Mouse (Mus musculus) olfactory bulb, adult 2 months (tissue): ENCODE measurements around the gene Hivep3. TPM values are rescaled to one million over a fixed set of nuclear protein-coding genes. Genes with fewer than 3 reads are reported as not detected.
A peak's percentile ranks its signal among the peaks of the same experiment; 100 is the strongest.

Source experiments
- H3K27ac ChIP-seq: fragments of 200-500 bp; 2 replicates; pipeline ENCODE4 v1.5.1; 2012; ENCODE audit warnings: low read depth, low read length; ENCODE audit not compliant: insufficient read depth
- H3K4me1 ChIP-seq: fragments of 200-500 bp; 2 replicates; pipeline ENCODE4 v1.6.1; 2012; ENCODE audit warnings: low read length; ENCODE audit not compliant: control insufficient read depth, insufficient read depth
- H3K4me3 ChIP-seq: fragments of 200-500 bp; 2 replicates; pipeline ENCODE4 v1.5.1; 2012; ENCODE audit warnings: mild to moderate bottlenecking, low read depth, low read length, moderate library complexity; ENCODE audit not compliant: insufficient read depth
- CTCF ChIP-seq: fragments of 200-500 bp; IDR thresholded peaks from 2 replicates; pipeline ENCODE4 v1.5.1; 2012; ENCODE audit warnings: low read depth, mild to moderate bottlenecking, low read length, moderate library complexity; ENCODE audit not compliant: insufficient read depth
- POLR2A ChIP-seq: fragments of 200-500 bp; IDR thresholded peaks from 2 replicates; pipeline ENCODE4 v1.6.1; 2012; ENCODE audit warnings: mild to moderate bottlenecking, low read depth, low read length, moderate library complexity; ENCODE audit not compliant: insufficient read depth
- WGBS: fragments of 180-500 bp; shearing (Covaris S2); methylation state at CpG from one replicate; pipeline ENCODE4 v1.1.7; 2018; 5-methylcytosine and 5-hydroxymethylcytosine counted together
- polyA plus RNA-seq: library from polyadenylated mRNA; stranded (reverse); fragments of >200 nt; gene quantifications from 2 replicates; pipeline ENCODE4 v1.2.4, GENCODE M21; 2012; ENCODE audit warnings: low replicate concordance; ENCODE audit not compliant: missing spikeins, insufficient read depth, insufficient read length

Gene Hivep3
- polyA plus RNA-seq, 1 experiment = 55.7 TPM

DNA sequence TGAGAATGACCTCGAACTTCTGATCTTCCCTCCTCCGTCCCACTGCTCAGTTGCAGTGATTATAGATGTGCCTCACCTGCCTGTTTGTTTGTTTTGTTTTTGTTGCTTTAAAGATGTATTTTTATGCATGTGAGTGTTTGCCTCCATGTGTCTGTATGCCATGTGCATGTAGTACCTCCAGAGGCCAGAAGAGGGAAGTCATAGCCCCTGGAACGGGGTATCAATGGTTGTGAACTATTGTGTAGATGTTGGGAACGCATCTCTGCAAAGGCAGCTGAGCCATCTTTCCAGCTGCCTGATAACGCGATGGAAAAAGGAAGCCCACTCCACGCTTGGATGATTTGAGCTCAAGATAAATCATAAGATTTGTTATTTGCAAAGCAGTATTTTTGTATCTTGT lies 183.9 kb downstream of the Hivep3 start:
- WGBS = 85% methylated on average over 7 of the region's 7 CpGs
- Histone ChIP-seq H3K4me3 (no peak overlapping the region), H3K4me1 (peaks cover 26% of the 10 kb centered on the region), H3K27ac (no peak overlapping the region)
- TF ChIP-seq POLR2A (no peak), CTCF (no peak)

DNA sequence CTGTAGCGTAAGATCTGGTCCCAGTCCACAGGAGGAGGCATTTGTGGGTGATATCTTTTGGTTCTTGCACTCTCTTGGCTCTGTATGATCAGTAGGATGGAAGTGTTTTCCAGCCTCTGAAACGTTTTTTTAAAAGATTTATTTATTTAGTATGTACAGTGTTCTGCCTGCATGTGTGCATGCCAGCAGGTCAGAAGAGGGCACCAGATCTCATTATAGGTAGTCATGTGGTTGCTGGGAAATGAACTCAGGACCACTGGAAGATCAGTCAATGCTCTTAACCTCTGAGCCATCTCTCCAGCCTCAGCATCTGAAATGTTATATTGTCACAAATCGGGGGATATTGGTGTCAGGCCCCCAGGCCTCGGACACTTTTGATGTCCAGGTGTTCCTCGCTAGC lies 185.8 kb downstream of the Hivep3 start:
- 79% methylated on average over 5 of the region's 5 CpGs for WGBS
- Histone ChIP-seq H3K27ac (no peak overlapping the region), H3K4me1 (peaks cover 24% of the 10 kb centered on the region), H3K4me3 (no peak overlapping the region)
- TF ChIP-seq CTCF (no peak), POLR2A (no peak)

DNA sequence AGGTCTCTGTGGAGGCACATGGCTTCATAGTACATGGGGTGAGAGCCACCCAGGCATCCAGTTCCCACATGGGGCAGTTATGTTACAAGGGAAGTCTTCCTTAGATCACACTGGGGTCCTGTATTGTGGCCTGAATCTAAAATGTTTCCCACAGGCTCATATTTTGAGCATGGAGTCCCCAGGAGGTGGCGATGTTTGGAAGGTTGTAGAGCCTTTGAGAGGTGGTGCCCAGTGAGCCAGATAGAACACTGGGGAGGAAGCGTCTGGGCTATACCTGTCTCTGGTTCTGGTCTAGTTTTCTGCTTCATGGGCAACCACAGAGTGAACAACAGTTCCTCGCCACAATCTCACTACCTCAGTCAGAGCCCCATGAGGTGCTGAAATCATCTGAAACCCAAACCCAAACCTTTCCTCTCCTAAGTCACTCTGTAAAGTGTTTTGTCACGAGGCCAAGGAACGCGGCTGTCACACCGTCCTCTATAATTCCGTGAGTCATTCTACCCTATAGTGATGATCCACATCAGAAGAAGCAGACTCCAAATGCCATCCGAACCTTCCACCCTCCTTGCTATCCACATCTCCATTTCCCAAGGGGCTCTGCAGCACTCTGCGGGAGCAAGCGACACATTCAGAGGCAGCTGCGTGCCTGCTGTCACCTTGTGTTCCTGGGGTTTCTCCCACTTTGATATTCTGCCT lies 187.6 kb downstream of the Hivep3 start:
- WGBS = 66% methylated on average over 12 of the region's 12 CpGs
- peaks cover 17% of the 10 kb centered on the region for H3K4me1 ChIP-seq
- no peak overlapping the region for H3K4me3 ChIP-seq
- no peak for TF ChIP-seq CTCF
- TF ChIP-seq POLR2A = no peak
- 0 out of 2 replicates have a peak overlapping the region, but pooled peaks have one; percentile 8 for H3K27ac ChIP-seq

DNA sequence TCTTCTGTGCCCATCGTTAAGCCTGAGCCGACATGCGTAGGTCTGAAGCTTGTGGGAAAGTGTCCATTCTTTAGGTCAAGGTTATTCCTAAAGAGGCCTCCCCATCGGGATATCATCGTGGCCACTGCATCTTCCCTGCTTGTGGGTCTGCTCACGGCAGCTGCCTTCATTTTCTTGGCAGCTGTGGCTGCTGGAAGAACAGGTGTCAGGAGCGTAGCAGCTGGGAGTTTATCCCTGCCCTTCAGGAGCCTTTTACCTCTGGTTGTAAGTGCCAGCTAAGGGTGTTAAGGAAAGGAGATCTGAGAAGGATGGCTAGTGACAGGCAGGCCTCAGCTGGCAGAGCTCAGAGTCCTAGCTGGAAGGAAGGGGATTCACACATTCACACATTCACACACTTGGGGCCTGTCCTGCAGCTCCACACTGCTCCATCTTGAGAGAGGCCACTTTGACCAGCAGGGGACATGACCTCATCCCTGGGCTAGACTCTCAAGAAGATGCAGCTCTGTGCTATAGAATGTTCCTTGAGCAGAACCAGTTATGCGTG lies 188.2 kb downstream of the Hivep3 start:
- H3K4me1 ChIP-seq = peaks cover 17% of the 10 kb centered on the region
- 77% methylated on average over 8 of the region's 8 CpGs for whole genome bisulfite sequencing
- no peak overlapping the region for H3K4me3 ChIP-seq
- H3K27ac ChIP-seq = 0 out of 2 replicates have a peak overlapping the region, but pooled peaks have one; percentile 8
- TF ChIP-seq POLR2A = no peak
- TF ChIP-seq CTCF = no peak

DNA sequence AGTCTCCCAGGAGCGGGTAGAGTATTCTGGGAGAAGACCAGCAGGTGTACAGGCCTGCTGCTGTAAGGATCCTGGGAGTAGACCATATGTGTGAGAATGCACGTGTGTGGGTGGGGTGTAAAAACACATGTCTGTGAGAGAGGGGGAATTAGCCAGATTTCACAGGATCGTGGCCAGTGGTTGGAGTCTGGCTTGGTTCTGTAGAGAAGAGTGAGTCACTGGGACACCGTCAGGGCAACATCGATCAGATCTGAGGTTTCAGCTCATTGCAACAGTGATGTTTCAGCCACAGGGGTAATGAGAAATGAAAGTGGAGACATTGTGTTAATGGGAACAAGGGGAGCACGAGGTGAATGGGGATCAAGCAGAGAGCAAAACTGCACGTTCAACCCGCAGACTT lies 189.4 kb downstream of the Hivep3 start:
- peaks cover 17% of the 10 kb centered on the region for H3K4me1 ChIP-seq
- TF ChIP-seq POLR2A (no peak), CTCF (no peak)
- WGBS = 90% methylated on average over 8 of the region's 8 CpGs
- H3K27ac ChIP-seq = no peak overlapping the region
- H3K4me3 ChIP-seq = no peak overlapping the region

DNA sequence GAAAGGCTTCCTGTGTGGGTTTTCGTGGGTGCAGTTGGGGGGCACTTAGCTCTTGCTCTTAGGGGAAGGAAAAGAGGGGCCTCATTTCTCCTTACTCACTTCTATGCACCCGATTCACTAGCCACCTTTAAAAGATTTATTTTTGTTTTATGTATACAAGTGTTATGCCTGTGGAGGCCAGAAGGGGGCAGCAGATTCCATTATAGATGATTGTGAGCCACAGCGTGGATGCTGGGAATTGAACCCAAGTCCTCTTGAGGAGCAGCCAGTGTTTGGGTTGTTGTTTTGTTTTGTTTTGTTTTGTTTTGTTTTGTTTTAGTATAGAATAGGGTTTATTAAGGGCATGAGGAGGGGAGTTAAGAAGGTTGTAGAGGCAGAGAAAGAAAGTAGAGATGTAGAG lies 189.8 kb downstream of the Hivep3 start:
- TF ChIP-seq POLR2A = no peak
- TF ChIP-seq CTCF = no peak
- no peak overlapping the region for H3K4me3 ChIP-seq
- no peak overlapping the region for H3K27ac ChIP-seq
- 94% methylated on average over 3 of the region's 3 CpGs for WGBS
- peaks cover 17% of the 10 kb centered on the region for H3K4me1 ChIP-seq

DNA sequence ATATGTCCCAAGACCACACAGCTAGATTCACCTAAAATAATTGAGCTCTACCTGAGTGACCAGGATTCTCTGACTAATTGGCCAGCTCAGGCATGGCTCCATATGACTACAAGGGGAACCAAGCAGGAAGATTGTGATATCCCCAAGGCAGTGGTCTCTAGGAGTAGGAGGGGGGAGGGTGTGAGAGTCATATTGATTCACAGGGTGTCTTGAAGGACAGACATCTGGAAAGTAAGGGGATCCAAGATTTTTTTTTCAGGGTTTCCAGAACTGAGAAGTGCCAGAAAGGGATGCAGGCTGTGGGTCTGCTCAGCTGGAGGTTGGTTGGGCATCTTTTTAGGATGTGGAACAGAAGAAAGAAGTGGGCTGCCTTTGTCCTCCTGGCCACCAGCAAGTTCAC lies 191.5 kb downstream of the Hivep3 start:
- Histone ChIP-seq H3K4me1 (peaks cover 17% of the 10 kb centered on the region), H3K27ac (no peak overlapping the region), H3K4me3 (no peak overlapping the region)
- no peak for TF ChIP-seq POLR2A
- TF ChIP-seq CTCF = no peak

DNA sequence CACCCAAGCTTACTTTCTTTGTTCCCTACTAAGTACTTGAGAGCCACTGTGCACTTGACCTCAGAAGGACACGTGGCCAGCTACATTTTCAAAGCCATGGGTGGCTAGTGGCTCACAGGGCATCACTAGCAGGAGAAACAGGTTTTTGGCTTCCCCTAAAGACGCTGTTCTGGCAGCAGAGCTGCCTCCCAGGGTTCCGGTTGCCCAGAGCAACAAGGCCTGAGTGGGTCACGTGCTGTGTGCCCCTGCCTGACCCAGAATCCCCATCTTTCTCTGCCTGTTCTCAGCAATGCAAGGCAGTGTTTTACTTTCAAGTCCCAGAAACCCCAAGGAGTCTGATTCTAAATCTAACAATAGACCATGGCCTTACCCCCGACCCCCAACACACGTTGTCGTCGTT lies 198.3 kb downstream of the Hivep3 start:
- Histone ChIP-seq H3K4me1 (peaks cover 33% of the 10 kb centered on the region), H3K27ac (peak overlapping the region; percentile 92)
- WGBS = 9% methylated on average over 8 of the region's 8 CpGs

DNA sequence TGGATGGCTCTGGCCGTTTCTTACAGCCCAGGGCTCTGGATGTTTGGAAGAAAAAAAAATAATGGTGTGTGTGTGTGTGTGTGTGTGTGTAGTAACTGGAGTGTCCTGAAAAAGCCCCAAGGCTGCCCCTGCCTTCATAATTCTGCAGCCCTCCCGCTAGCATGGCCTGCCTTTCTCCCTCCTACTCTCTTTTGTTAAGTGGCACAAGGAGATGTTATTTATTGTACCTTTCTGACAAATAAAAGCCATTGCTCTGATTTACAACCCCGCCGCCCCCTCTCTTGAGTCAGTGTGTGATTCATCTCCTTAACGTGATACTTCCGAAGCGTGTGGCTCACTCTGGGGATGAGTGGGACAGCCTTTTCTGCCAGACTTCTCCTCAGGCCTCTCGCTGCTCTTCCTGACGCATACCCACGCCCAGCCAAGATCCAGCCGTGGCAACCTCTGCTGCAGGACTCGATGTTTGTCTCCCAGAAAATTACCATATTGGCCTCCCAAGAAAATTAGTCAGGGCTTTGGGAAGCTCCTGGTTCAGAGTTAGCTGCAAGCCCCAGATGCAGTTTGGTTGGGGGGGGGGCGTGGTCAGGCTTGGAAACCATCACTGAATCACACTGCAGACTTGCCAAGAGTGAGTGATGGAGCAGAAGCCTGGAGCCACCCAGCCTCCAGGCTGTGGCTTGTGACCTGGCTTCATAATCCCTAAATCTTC lies 199.1 kb downstream of the Hivep3 start:
- Histone ChIP-seq H3K27ac (peak overlapping the region; percentile 92), H3K4me3 (no peak overlapping the region), H3K4me1 (peaks cover 41% of the 10 kb centered on the region)
- TF ChIP-seq CTCF = no peak
- no peak for TF ChIP-seq POLR2A
- WGBS = 14% methylated on average over 13 of the region's 13 CpGs

More for the DNA sequence above, 198.3 kb downstream of the Hivep3 start:
- H3K4me3 ChIP-seq = no peak overlapping the region
- TF ChIP-seq POLR2A (no peak), CTCF (no peak)
